Mouse (Mus musculus) CH12.LX (cell line): ENCODE results near the gene Lats1.

Experiments
- CHD2 ChIP-seq: IDR thresholded peaks from 2 replicates; pipeline ENCODE4 v1.6.1; 2011; ENCODE audit warnings: low read length, improper control_type of control experiment
- CTCF ChIP-seq, 2 experiments: IDR thresholded peaks in 1 of 2; conservative IDR thresholded peaks in 1 of 2; 2 replicates each; pipeline ENCODE4 v1.5.1; 2011 to 2012; ENCODE audit warnings: low read depth in 2 of 2, low read length in 2 of 2, improper control_type of control experiment in 1 of 2, inconsistent platforms in 1 of 2, mild to moderate bottlenecking in 1 of 2, moderate library complexity in 1 of 2
- ELF1 ChIP-seq: IDR thresholded peaks from 2 replicates; pipeline ENCODE4 v1.6.1; 2014; ENCODE audit warnings: low read depth, mild to moderate bottlenecking, inconsistent platforms, low read length, improper control_type of control experiment
- EP300 ChIP-seq: IDR thresholded peaks from 2 replicates; pipeline ENCODE4 v1.6.1; 2011; ENCODE audit warnings: low read length, improper control_type of control experiment
- JUN ChIP-seq: IDR thresholded peaks from 2 replicates; pipeline ENCODE4 v1.6.1; 2011; ENCODE audit warnings: low read depth, mild to moderate bottlenecking, low read length, improper control_type of control experiment, moderate library complexity; ENCODE audit not compliant: insufficient read depth
- KAT2A ChIP-seq: IDR thresholded peaks from 2 replicates; pipeline ENCODE4 v1.6.1; 2012; ENCODE audit warnings: low read length, improper control_type of control experiment, inconsistent platforms; ENCODE audit not compliant: insufficient replicate concordance
- MAX ChIP-seq: IDR thresholded peaks from 2 replicates; pipeline ENCODE4 v1.6.1; 2011; ENCODE audit warnings: low read length, improper control_type of control experiment
- MAZ ChIP-seq: IDR thresholded peaks from 2 replicates; pipeline ENCODE4 v1.6.1; 2012; ENCODE audit warnings: low read depth, mild to moderate bottlenecking, inconsistent platforms, low read length, improper control_type of control experiment, moderate library complexity
- MEF2A ChIP-seq: IDR thresholded peaks from 2 replicates; pipeline ENCODE4 v1.6.1; 2014; ENCODE audit warnings: low read depth, mild to moderate bottlenecking, inconsistent platforms, low read length, improper control_type of control experiment, borderline replicate concordance
- POLR2A ChIP-seq: IDR thresholded peaks from 2 replicates; pipeline ENCODE4 v1.6.1; 2011; ENCODE audit warnings: low read depth, mild to moderate bottlenecking, improper control_type of control experiment, low read length
- USF1 ChIP-seq: IDR thresholded peaks from 2 replicates; pipeline ENCODE4 v1.6.1; 2014; ENCODE audit warnings: low read depth, mild to moderate bottlenecking, inconsistent platforms, low read length, improper control_type of control experiment

- TF ChIP-seq POLR2A = no peak
- no peak for TF ChIP-seq CTCF (conservative IDR thresholded peaks at IDR 0.05 in 1 of 2, IDR thresholded peaks at IDR 0.05 in 1 of 2; ENCODE audit: low read depth in 2 of 2, low read length in 2 of 2)
- TF ChIP-seq ELF1 = no peak
- TF ChIP-seq CHD2 = no peak
- no peak for TF ChIP-seq KAT2A
- no peak for TF ChIP-seq MAX
- no peak for TF ChIP-seq EP300
- TF ChIP-seq MAZ = no peak
- no peak for TF ChIP-seq USF1
- TF ChIP-seq MEF2A = no peak
- TF ChIP-seq JUN = no peak
Measured at GRCm38 (mm10) chr10:7731582-7731981, 50.6 kb downstream of the Lats1 start.
